Mouse (Mus musculus) lung, embryonic 15.5 days (tissue): ENCODE results near the gene Pde4d. TPM values are rescaled to one million over a fixed set of nuclear protein-coding genes. Genes with fewer than 3 reads are reported as not detected.

Experiments used
- ATAC-seq: fragments of 200-750 bp; cut with Nextera tagmentation; 2 replicates; pipeline ENCODE4 v1.8.0; 2017; ENCODE audit warnings: moderate number of reproducible peaks, borderline replicate concordance; ENCODE audit not compliant: low FRiP score, low TSS enrichment; ENCODE audit errors: extremely low read depth
- H3K27ac ChIP-seq: fragments of 300-500 bp; sonication (generic); 2 replicates; pipeline ENCODE4 v1.5.1; 2015; ENCODE audit warnings: moderate library complexity, mild to moderate bottlenecking, inconsistent platforms
- H3K27me3 ChIP-seq: fragments of 300-500 bp; sonication (generic); 2 replicates; pipeline ENCODE4 v1.6.1; 2015; ENCODE audit warnings: inconsistent platforms
- H3K36me3 ChIP-seq: fragments of 300-500 bp; sonication (generic); 2 replicates; pipeline ENCODE4 v1.6.1; 2015; ENCODE audit warnings: inconsistent platforms
- H3K4me1 ChIP-seq: fragments of 300-500 bp; sonication (generic); 2 replicates; pipeline ENCODE4 v1.6.1; 2015; ENCODE audit warnings: inconsistent platforms
- H3K4me2 ChIP-seq: fragments of 300-500 bp; sonication (generic); 2 replicates; pipeline ENCODE4 v1.6.1; 2015; ENCODE audit warnings: inconsistent platforms, mild to moderate bottlenecking, moderate library complexity
- H3K4me3 ChIP-seq: fragments of 300-500 bp; sonication (generic); 2 replicates; pipeline ENCODE4 v1.5.1; 2015; ENCODE audit warnings: mild to moderate bottlenecking, inconsistent platforms
- H3K9ac ChIP-seq: fragments of 300-500 bp; sonication (generic); 2 replicates; pipeline ENCODE4 v1.6.1; 2015; ENCODE audit warnings: inconsistent platforms
- H3K9me3 ChIP-seq: fragments of 300-500 bp; sonication (generic); 2 replicates; pipeline ENCODE4 v1.6.1; 2016; ENCODE audit warnings: inconsistent platforms
- WGBS: fragments of 180-500 bp; shearing (Covaris S2); methylation state at CpG from one replicate; pipeline ENCODE4 v1.1.7; 2015; 5-methylcytosine and 5-hydroxymethylcytosine counted together
- polyA plus RNA-seq: library from polyadenylated mRNA; unstranded; fragments of >200 nt; fragmentation: Nextera tagmentation; extraction: Ambion mirVana; gene quantifications from 2 replicates; pipeline ENCODE4 v1.2.1, GENCODE M21; 2015

Gene Pde4d
- polyA plus RNA-seq, 1 experiment from 2014 or later, result 18.2 TPM

DNA sequence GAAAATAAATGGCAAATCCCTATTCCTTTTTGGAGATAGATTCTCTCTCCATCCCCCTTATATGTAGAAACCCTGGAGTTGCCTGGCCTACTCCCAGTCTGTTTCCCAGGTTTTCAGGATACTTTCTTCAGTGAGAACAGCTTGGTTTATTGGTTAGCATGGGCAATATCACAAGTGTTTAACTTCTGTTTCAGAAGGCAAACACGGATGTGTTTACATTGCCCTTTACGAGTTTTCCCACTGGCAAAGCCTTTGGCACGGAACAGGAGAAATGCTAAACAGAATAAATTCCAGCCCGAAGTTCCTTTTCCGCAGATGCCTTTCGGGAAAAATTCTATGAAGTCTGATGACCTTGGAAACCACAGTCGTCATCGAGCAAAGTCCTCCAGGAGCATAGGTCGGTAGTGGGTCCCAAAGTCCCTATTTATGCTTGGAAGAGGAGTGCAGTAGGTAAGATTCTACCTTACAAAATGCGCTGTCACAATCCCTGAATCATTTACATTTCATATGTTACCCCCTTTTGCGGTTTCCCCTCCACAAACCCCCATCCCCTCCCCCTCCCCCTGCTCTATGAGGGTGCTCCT lies 1.3 kb upstream of the Pde4d start:
- H3K27ac ChIP-seq, result peak overlapping the region; percentile 31; the same call in 1 of the 2 replicates
- no peak overlapping the region for H3K4me3 ChIP-seq
- H3K36me3 ChIP-seq, result no peaks in the 10 kb centered on the region
- H3K4me2 ChIP-seq, result 0 out of 2 replicates have a peak overlapping the region, but pooled peaks have one; percentile 4
- WGBS, result 42% methylated on average over 11 of the region's 11 CpGs
- no peaks in the 10 kb centered on the region for H3K27me3 ChIP-seq
- H3K9ac ChIP-seq, result no peak overlapping the region
- H3K9me3 ChIP-seq, result no peaks in the 10 kb centered on the region
- ATAC-seq, result peak; percentile 46; the same call in 1 of the 2 replicates
- H3K4me1 ChIP-seq, result 0 out of 2 replicates have a peak, but pooled peaks cover 8% of the 10 kb centered on the region

DNA sequence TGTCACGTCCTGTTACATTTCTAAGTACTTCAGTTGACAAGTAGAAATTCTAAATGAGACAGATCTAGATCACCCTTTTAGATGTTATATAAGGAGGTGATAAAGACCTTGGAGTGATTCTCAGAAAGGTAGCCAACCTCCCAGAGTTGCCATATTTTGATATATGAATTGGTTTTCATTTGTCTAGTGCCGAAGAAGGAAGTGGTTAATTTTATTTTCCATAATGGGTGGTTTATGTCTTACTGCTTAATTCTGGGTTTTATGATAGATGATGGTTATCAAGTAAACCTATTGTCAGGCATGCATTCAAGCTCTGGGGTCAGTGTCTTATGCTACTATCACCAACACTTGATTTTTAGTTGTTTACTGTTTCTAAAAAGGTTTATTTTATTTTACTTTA lies 1.4 kb downstream of the Pde4d start:
- WGBS, result 69% methylated on average over 2 of the region's 2 CpGs
- no peak overlapping the region for H3K9ac ChIP-seq
- no peaks in the 10 kb centered on the region for H3K9me3 ChIP-seq
- no peak overlapping the region for H3K4me3 ChIP-seq
- H3K4me2 ChIP-seq, result no peak overlapping the region
- ATAC-seq, result no peak
- H3K27ac ChIP-seq, result no peak overlapping the region
- no peaks in the 10 kb centered on the region for H3K27me3 ChIP-seq
- H3K4me1 ChIP-seq, result 0 out of 2 replicates have a peak, but pooled peaks cover 8% of the 10 kb centered on the region
- no peaks in the 10 kb centered on the region for H3K36me3 ChIP-seq

DNA sequence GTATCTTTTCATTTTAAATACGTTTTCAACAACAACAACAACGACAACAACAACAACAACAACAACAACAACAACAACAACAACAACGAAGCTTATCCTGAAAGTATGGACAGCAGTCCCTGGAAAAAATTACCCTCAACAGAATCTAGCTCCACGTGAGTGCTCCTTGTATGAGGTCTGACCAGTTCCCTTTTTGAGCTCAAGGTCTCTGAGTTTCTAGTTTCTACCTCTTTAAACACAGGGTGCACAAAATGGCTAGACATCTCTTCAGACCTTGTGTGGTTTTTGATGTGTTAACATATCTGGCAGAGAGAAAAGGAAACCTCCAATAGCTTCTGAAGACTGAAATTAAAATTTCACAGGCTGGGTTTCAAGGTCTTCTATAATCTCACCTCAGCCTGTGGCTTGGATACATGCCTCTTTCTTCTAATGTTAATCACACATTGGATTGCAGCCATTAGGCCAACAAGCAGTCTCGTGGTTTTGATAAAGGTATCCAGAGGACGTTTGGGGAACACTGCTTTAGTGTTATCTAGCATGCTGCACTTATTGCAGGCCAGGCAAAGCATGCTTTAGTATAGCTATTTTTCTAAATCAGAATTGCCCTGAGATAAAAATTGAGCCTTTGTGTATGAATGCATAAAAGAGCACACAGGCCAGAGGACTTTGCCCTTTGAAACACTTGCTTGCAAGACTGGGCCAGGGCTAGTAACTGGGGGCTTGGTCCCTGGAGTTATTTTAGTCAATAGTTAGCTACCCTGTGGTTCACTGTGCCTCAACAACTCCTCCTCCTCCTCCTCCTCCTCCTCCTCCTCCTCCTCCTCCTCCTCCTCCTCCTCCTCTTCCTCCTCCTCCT lies 3.5 kb downstream of the Pde4d start:
- Histone ChIP-seq H3K36me3 (no peaks in the 10 kb centered on the region), H3K9ac (no peak overlapping the region), H3K9me3 (no peaks in the 10 kb centered on the region), H3K4me3 (no peak overlapping the region), H3K27me3 (no peaks in the 10 kb centered on the region), H3K4me1 (0 out of 2 replicates have a peak, but pooled peaks cover 3% of the 10 kb centered on the region), H3K4me2 (no peak overlapping the region), H3K27ac (no peak overlapping the region)
- ATAC-seq, result no peak
- 57% methylated on average over 6 of the region's 6 CpGs for WGBS

- Histone ChIP-seq H3K4me1 (no peaks in the 10 kb centered on the region), H3K9me3 (no peaks in the 10 kb centered on the region), H3K4me3 (no peak overlapping the region), H3K4me2 (no peak overlapping the region), H3K9ac (no peak overlapping the region), H3K36me3 (no peaks in the 10 kb centered on the region), H3K27me3 (no peaks in the 10 kb centered on the region), H3K27ac (no peak overlapping the region)
- ATAC-seq, result no peak
- 85% methylated on average over 5 of the region's 5 CpGs for WGBS
These were observed 12.8 kb downstream of the Pde4d start for GRCm38 (mm10) chr13:108462518-108462917.

DNA sequence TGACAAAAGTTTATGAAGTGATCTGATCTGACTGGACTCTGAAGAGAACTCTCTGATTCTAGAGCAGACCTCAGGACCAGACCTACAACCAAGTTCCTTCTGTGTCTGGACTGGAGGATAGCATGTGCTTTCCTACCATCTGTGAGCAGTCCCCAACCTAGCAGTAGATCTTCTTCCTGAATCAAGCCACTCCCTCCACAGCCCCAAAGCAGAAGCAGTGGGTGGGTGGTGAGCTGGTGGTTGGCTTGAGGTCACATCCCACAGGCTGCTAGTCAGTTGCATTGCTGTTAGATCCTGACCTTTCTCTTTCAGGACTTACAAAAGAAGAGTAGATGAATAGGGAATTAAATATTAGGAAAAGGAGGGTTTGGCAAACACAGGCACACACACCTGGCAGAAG lies 16.0 kb downstream of the Pde4d start:
- H3K9me3 ChIP-seq, result no peaks in the 10 kb centered on the region
- no peak overlapping the region for H3K4me3 ChIP-seq
- H3K4me1 ChIP-seq, result no peaks in the 10 kb centered on the region
- no peak overlapping the region for H3K27ac ChIP-seq
- H3K36me3 ChIP-seq, result no peaks in the 10 kb centered on the region
- no peaks in the 10 kb centered on the region for H3K27me3 ChIP-seq
- H3K4me2 ChIP-seq, result no peak overlapping the region
- no peak overlapping the region for H3K9ac ChIP-seq
- no peak for ATAC-seq

DNA sequence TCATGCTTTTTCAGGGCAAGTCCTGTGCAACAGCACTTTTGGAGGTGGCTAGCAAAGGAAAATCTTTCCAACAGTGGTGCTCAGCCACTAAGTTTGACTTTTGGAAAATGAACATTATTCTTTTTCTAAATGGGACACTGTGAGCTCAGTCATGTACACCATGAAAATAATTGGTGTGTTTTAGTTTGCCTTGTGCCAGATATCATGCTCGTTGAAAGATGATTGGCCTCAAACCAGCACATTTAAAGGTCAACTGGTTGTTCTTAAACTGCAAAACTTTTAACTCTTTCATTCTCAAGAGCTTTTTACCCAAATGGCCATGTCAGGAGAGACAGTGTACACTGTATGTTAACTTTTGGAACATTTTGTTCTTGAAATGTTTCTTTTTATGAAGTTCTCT lies 17.3 kb downstream of the Pde4d start:
- H3K4me2 ChIP-seq, result no peak overlapping the region
- H3K4me1 ChIP-seq, result no peaks in the 10 kb centered on the region
- H3K27me3 ChIP-seq, result no peaks in the 10 kb centered on the region
- no peak overlapping the region for H3K27ac ChIP-seq
- no peak for ATAC-seq
- WGBS, result 13% methylated on average over 1 of the region's 1 CpGs
- no peak overlapping the region for H3K4me3 ChIP-seq
- H3K9me3 ChIP-seq, result no peaks in the 10 kb centered on the region
- no peaks in the 10 kb centered on the region for H3K36me3 ChIP-seq
- no peak overlapping the region for H3K9ac ChIP-seq

DNA sequence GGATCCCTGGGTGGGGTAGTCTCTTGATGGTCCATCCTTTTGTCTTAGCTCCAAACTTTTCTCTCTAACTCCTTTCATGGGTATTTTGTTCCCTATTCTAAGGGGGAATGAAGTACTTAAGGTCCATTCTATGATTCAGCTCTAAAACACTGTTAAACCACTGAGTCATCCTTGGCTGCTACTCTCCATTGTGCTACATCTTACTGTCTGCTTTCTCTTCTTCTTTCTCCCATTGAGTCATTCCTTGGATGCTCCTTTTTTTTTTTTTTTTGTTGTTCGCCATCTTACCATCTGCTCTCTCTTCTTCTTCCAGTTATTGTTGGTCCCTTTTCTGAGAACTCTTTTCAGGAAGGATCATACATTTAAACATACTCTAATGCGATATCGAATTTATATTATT lies 30.7 kb downstream of the Pde4d start:
- H3K9ac ChIP-seq, result no peak overlapping the region

DNA sequence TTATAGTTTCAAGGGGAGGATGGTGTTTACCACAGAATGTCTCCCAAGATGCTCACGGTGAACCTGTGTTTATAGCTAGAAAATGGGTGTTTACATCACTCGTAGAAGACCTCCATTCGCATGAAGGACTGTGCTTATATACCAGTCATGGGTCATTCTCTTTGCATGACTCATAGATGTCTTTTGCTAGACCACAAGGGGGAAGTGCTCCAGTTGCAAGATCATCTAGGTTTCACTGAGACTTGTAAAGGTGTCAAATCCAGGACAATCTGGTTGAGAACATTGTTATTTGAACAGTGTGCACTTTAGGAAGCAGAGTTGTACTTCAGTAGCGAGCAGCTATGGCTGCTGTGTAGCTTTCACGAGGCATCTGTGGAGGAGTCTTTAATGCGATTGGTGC lies 35.3 kb downstream of the Pde4d start:
- Histone ChIP-seq H3K9me3 (no peaks in the 10 kb centered on the region), H3K27ac (no peak overlapping the region), H3K4me2 (no peak overlapping the region), H3K4me1 (no peaks in the 10 kb centered on the region), H3K9ac (no peak overlapping the region), H3K36me3 (no peaks in the 10 kb centered on the region), H3K27me3 (no peaks in the 10 kb centered on the region), H3K4me3 (no peak overlapping the region)
- no peak for ATAC-seq
- WGBS, result 57% methylated on average over 6 of the region's 6 CpGs

More for the DNA sequence above, 30.7 kb downstream of the Pde4d start:
- Histone ChIP-seq H3K27ac (no peak overlapping the region), H3K9me3 (no peaks in the 10 kb centered on the region), H3K4me2 (no peak overlapping the region), H3K4me1 (no peaks in the 10 kb centered on the region), H3K27me3 (no peaks in the 10 kb centered on the region), H3K36me3 (no peaks in the 10 kb centered on the region), H3K4me3 (no peak overlapping the region)
- no peak for ATAC-seq
- WGBS, result 88% methylated on average over 3 of the region's 3 CpGs

GRCm38 (mm10) chr13:108487066-108487465 lies 37.3 kb downstream of the Pde4d start:
- no peaks in the 10 kb centered on the region for H3K9me3 ChIP-seq
- WGBS, result 86% methylated on average over 3 of the region's 3 CpGs
- no peak overlapping the region for H3K4me2 ChIP-seq
- H3K4me3 ChIP-seq, result no peak overlapping the region
- H3K27ac ChIP-seq, result no peak overlapping the region
- H3K4me1 ChIP-seq, result no peaks in the 10 kb centered on the region
- H3K36me3 ChIP-seq, result no peaks in the 10 kb centered on the region
- no peak overlapping the region for H3K9ac ChIP-seq
- H3K27me3 ChIP-seq, result no peaks in the 10 kb centered on the region
- ATAC-seq, result no peak

GRCm38 (mm10) chr13:108489825-108490224 lies 40.1 kb downstream of the Pde4d start:
- Histone ChIP-seq H3K27ac (no peak overlapping the region), H3K4me2 (no peak overlapping the region), H3K36me3 (no peaks in the 10 kb centered on the region), H3K9me3 (no peaks in the 10 kb centered on the region), H3K4me1 (no peaks in the 10 kb centered on the region), H3K27me3 (no peaks in the 10 kb centered on the region), H3K9ac (no peak overlapping the region), H3K4me3 (no peak overlapping the region)
- ATAC-seq, result no peak

- H3K4me3 ChIP-seq, result no peak overlapping the region
- ATAC-seq, result no peak
- H3K27me3 ChIP-seq, result no peaks in the 10 kb centered on the region
- 80% methylated on average over 2 of the region's 2 CpGs for WGBS
- no peaks in the 10 kb centered on the region for H3K4me1 ChIP-seq
- no peak overlapping the region for H3K9ac ChIP-seq
- H3K27ac ChIP-seq, result no peak overlapping the region
- no peaks in the 10 kb centered on the region for H3K9me3 ChIP-seq
- H3K36me3 ChIP-seq, result no peaks in the 10 kb centered on the region
- H3K4me2 ChIP-seq, result no peak overlapping the region
These were observed 41.1 kb downstream of the Pde4d start for GRCm38 (mm10) chr13:108490872-108491271.

GRCm38 (mm10) chr13:108492886-108493285 lies 43.1 kb downstream of the Pde4d start:
- Histone ChIP-seq H3K36me3 (no peaks in the 10 kb centered on the region), H3K27ac (no peak overlapping the region), H3K4me1 (no peaks in the 10 kb centered on the region), H3K9ac (no peak overlapping the region), H3K27me3 (no peaks in the 10 kb centered on the region), H3K4me3 (no peak overlapping the region), H3K9me3 (no peaks in the 10 kb centered on the region), H3K4me2 (no peak overlapping the region)
- ATAC-seq, result no peak
